Mouse (Mus musculus) midbrain, embryonic 15.5 days (tissue): ENCODE results near the gene Fam81b. TPM values are rescaled to one million over a fixed set of nuclear protein-coding genes. Genes with fewer than 3 reads are reported as not detected.
"Not testable (repeated sequence)": the region's sequence is repeated elsewhere in the genome, so short reads cannot be mapped to it uniquely, and the experiment has no call there.

Experiments used
- ATAC-seq: fragments of 200-750 bp; cut with Nextera tagmentation; replicated peaks from 2 replicates; pipeline ENCODE4 v1.8.0; 2017; ENCODE audit warnings: moderate TSS enrichment
- H3K27ac ChIP-seq: fragments of 300-500 bp; sonication (generic); 2 replicates; pipeline ENCODE4 v1.5.1; 2015; ENCODE audit warnings: mild to moderate bottlenecking, inconsistent platforms
- H3K27me3 ChIP-seq: fragments of 300-500 bp; sonication (generic); replicated peaks from 2 replicates; pipeline ENCODE4 v1.6.1; 2015; ENCODE audit warnings: inconsistent platforms
- H3K36me3 ChIP-seq: fragments of 300-500 bp; sonication (generic); replicated peaks from 2 replicates; pipeline ENCODE4 v1.6.1; 2015; ENCODE audit warnings: inconsistent platforms
- H3K4me1 ChIP-seq: fragments of 300-500 bp; sonication (generic); 2 replicates; pipeline ENCODE4 v1.6.1; 2015; ENCODE audit warnings: inconsistent platforms
- H3K4me2 ChIP-seq: fragments of 300-500 bp; sonication (generic); 2 replicates; pipeline ENCODE4 v1.6.1; 2015; ENCODE audit warnings: inconsistent platforms, mild to moderate bottlenecking, moderate library complexity
- H3K4me3 ChIP-seq: fragments of 300-500 bp; sonication (generic); 2 replicates; pipeline ENCODE4 v1.5.1; 2015; ENCODE audit warnings: mild to moderate bottlenecking, inconsistent platforms
- H3K9ac ChIP-seq: fragments of 300-500 bp; sonication (generic); 2 replicates; pipeline ENCODE4 v1.6.1; 2015; ENCODE audit warnings: mild to moderate bottlenecking, inconsistent platforms
- H3K9me3 ChIP-seq: fragments of 300-500 bp; sonication (generic); 2 replicates; pipeline ENCODE4 v1.6.1; 2016; ENCODE audit warnings: inconsistent platforms
- WGBS: fragments of 180-500 bp; shearing (Covaris S2); methylation state at CpG from one replicate; pipeline ENCODE4 v1.1.7; 2015; ENCODE audit warnings: mixed read lengths; 5-methylcytosine and 5-hydroxymethylcytosine counted together
- polyA plus RNA-seq: library from polyadenylated mRNA; unstranded; fragments of >200 nt; fragmentation: Nextera tagmentation; extraction: Ambion mirVana; gene quantifications from 2 replicates; pipeline ENCODE4 v1.2.1, GENCODE M21; 2015

Fam81b gene
- polyA plus RNA-seq, result 0.25 and 1.00 TPM in 2 replicates

DNA sequence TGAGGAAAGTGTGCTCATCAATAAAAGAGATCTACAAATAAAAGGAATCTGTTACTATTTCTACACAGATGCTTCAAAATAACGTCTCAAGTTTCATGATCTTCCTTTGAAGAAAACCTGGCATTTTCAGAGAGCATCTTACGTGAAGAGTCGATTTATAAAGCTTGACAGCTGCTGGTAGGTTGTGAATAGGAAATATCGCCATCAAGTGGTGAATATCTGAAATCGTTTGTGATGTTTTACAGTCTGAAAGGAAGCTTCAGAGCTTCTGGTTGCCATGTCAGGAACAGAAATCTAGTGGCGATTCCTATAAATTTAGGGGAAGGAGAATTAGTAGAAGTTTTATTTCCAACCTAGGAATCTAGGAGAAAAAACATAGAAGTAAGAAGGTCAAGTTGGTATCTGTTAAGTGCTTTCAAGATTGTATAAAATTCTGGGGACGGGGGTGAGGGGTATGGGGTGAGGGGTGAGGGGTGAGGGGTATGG is at the start of gene Fam81b:
TSS of gene Fam81b (minus strand) at position 436 of the 486 bp plus-strand sequence.
- no peaks in the 10 kb centered on the region for H3K4me1 ChIP-seq
- no peak within 1 kb of the TSS for H3K4me2 ChIP-seq
- H3K9ac ChIP-seq, result no peak within 1 kb of the TSS
- no peak within 1 kb of the TSS for H3K4me3 ChIP-seq
- WGBS, result 48% methylated on average over 7 of the region's 7 CpGs
- no peak within 1 kb of the TSS for H3K27ac ChIP-seq
- ATAC-seq, result no peak
- no peaks in the 10 kb centered on the region for H3K27me3 ChIP-seq
- H3K36me3 ChIP-seq, result no peaks in the 10 kb centered on the region
- no peaks in the 10 kb centered on the region for H3K9me3 ChIP-seq

DNA sequence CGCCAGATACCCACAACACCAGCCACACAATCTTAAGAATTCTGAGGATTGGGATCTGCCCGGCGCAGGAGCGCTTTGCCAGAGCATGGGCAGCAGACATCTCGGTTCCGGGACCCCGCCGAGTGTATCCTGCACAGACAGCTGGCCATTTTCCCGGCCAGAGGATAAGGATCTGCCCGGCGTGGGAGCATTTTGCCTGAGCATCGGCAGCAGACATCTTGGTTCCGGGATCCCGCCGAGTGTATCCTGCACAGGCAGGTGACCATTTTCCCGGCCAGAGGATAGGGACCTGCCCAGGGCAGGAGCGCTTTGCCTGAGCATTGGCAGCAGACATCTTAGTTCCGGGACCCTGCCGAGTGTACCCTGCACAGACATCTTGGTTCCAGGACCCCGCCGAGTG is 41.1 kb upstream of the Fam81b start:
- not testable (repeated sequence) for H3K9me3 ChIP-seq, H3K4me2 ChIP-seq, ATAC-seq, H3K36me3 ChIP-seq, H3K4me3 ChIP-seq, H3K4me1 ChIP-seq, H3K27ac ChIP-seq, H3K27me3 ChIP-seq, H3K9ac ChIP-seq
- 88% methylated on average over 20 of the region's 21 CpGs for WGBS

DNA sequence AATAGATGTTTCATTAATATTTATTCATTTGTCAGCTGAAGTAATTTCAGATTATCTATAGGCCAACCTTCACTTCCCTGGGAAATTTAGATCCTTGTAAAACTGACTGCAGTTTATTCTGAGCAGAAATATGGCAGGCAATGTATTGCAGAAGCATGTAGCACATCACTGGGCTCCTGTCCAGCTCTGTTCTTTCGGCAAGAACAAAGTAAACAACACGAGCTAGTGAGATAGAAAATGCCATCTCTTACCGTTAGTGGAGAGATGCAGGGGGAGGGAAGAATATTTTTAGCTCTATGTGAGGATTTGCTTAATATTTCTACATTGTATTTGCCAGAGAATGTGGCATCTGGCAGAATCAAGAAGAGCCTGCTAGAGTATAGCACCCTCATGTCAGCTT is 13.8 kb upstream of the Fam81b start:
- WGBS, result 65% methylated on average over 3 of the region's 3 CpGs
- no peak overlapping the region for H3K9ac ChIP-seq
- no peak overlapping the region for H3K4me2 ChIP-seq
- no peak overlapping the region for H3K4me3 ChIP-seq
- no peaks in the 10 kb centered on the region for H3K36me3 ChIP-seq
- no peak overlapping the region for H3K27ac ChIP-seq
- no peak for ATAC-seq
- no peaks in the 10 kb centered on the region for H3K27me3 ChIP-seq
- H3K4me1 ChIP-seq, result no peaks in the 10 kb centered on the region
- H3K9me3 ChIP-seq, result no peaks in the 10 kb centered on the region

DNA sequence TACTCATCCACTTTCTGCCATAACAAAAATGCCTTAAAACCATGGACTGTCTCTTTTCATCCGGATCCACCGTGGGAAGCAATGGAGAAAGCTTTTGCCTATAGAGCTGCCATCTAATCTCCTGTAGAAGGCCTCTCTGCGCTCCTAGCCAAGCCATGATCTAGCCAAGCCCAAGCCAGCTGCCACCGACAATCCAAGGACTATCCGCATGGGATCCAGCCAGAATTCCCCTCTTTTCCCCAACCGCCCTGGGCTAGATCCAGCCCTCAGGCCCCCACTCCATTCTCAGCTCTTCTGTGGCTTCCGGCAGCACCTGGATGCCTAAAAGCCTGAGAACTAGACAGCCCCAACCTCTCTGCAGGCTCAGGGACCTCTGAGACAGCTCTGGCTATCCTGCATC is 6.7 kb upstream of the Fam81b start:
- H3K36me3 ChIP-seq, result no peaks in the 10 kb centered on the region
- H3K4me1 ChIP-seq, result no peaks in the 10 kb centered on the region
- no peak overlapping the region for H3K4me3 ChIP-seq
- no peak overlapping the region for H3K27ac ChIP-seq
- no peak overlapping the region for H3K4me2 ChIP-seq
- no peaks in the 10 kb centered on the region for H3K27me3 ChIP-seq
- WGBS, result 91% methylated on average over 7 of the region's 7 CpGs
- H3K9me3 ChIP-seq, result no peaks in the 10 kb centered on the region
- no peak overlapping the region for H3K9ac ChIP-seq
- no peak for ATAC-seq

DNA sequence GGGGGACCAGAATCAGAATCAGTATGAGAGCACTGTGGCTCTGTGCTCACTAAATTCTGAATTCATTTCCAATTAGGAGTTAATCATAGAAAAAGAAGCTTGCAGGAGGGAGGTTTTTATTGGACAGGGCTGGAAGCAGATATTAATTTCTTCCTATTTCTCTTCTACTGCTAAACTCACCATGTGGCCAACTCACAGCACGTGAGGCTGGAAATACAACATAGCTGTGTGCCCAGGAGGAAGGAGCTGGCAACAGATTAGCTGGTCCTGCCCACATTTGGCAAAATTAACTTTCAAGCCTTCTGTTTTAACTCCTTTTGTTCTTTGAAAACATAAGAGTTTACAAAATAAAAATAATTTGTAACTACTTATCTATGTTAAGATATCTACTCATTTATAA is 3.9 kb upstream of the Fam81b start:
- no peak for ATAC-seq
- H3K4me1 ChIP-seq, result no peaks in the 10 kb centered on the region
- no peaks in the 10 kb centered on the region for H3K9me3 ChIP-seq
- H3K36me3 ChIP-seq, result no peaks in the 10 kb centered on the region
- H3K9ac ChIP-seq, result no peak overlapping the region
- H3K4me2 ChIP-seq, result no peak overlapping the region
- 48% methylated on average over 1 of the region's 1 CpGs for WGBS
- no peaks in the 10 kb centered on the region for H3K27me3 ChIP-seq
- no peak overlapping the region for H3K4me3 ChIP-seq
- no peak overlapping the region for H3K27ac ChIP-seq

DNA sequence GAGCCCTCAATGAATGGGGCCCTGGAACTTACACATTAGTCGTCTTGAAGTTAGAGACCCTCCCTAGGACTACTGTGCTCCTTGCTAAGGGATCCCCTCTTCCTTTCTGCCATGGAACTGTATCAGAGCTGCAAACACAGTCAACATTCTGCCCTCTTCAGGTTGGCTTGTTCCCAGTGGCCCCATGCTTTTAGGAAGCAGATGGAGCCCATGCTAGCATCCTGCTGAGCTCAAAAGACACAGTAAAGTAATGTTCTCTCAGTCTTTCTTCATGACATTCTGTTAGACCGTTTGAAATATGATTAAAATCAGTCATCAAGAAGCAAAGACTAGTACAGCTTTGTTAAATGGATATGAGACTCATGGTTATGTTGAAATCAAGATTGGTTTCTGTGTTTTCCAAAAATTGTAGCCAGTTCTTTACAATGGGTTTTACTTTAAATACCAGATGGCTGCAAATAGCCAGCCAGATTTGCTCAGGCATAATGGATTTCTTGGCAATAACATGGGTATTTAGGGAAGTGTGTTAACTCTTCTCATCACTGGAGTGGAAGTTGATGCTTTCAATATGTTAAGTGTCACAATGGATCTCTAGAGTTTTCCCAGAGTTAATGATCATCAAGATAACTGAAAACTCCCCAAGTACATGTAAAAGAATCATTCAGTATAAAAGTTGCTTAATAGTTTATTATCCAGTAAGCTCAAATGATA is 938 bp upstream of the Fam81b start:
- no peak overlapping the region for H3K27ac ChIP-seq
- no peak for ATAC-seq
- 68% methylated on average over 2 of the region's 2 CpGs for WGBS

DNA sequence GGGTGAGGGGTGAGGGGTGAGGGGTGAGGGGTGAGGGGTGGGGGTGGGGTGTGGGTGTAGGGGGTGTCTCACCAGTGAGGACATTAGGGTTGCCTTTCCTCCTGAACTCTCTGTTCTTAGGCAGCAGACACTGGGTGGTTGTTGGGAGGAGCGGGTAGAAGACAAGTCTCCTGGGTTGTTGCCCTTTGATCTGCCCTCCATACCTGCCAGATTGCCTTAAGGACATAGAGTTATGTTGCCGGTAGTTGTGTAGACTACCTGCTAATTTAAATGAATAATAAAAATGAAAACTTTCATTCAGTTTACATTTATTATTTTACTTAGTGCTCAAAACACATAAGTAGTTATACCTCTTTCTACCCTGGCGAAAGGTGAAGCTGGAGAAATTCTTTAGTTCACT is 369 bp upstream of the Fam81b start:
- no peak overlapping the region for H3K9ac ChIP-seq
- H3K27ac ChIP-seq, result no peak overlapping the region
- H3K4me1 ChIP-seq, result no peaks in the 10 kb centered on the region
- H3K4me2 ChIP-seq, result no peak overlapping the region
- ATAC-seq, result no peak
- no peak overlapping the region for H3K4me3 ChIP-seq
- no peaks in the 10 kb centered on the region for H3K36me3 ChIP-seq
- no peaks in the 10 kb centered on the region for H3K9me3 ChIP-seq
- H3K27me3 ChIP-seq, result no peaks in the 10 kb centered on the region
- 86% methylated on average over 3 of the region's 3 CpGs for WGBS

More for the DNA sequence above, 938 bp upstream of the Fam81b start:
- Histone ChIP-seq H3K27me3 (no peaks in the 10 kb centered on the region), H3K4me3 (no peak overlapping the region), H3K4me1 (no peaks in the 10 kb centered on the region), H3K9me3 (no peaks in the 10 kb centered on the region), H3K9ac (no peak overlapping the region), H3K36me3 (no peaks in the 10 kb centered on the region), H3K4me2 (no peak overlapping the region)

DNA sequence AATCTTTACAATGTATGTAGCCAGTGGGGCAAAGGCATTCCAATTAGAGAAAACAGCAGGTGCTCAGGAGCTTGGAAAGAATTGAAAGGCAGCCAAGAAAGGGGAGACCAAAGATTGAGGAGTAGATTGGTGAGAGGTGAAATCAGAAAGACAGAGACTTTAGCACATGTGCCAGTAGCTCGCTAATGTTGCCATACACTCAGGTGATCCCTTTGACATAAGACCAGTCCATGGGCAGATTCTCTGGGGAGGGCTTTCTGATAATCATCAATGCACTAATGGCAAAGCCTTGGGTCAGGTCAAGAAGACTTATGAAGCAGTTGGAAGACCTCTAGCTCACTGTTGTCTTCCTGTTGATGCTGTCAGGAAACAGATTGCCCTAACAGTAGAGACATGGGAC is 671 bp downstream of the Fam81b start:
- H3K4me2 ChIP-seq, result no peak overlapping the region
- no peaks in the 10 kb centered on the region for H3K27me3 ChIP-seq
- no peak overlapping the region for H3K4me3 ChIP-seq
- no peaks in the 10 kb centered on the region for H3K36me3 ChIP-seq
- H3K27ac ChIP-seq, result no peak overlapping the region
- no peak for ATAC-seq
- H3K9me3 ChIP-seq, result no peaks in the 10 kb centered on the region
- 85% methylated on average over 1 of the region's 1 CpGs for WGBS
- no peaks in the 10 kb centered on the region for H3K4me1 ChIP-seq
- H3K9ac ChIP-seq, result no peak overlapping the region

DNA sequence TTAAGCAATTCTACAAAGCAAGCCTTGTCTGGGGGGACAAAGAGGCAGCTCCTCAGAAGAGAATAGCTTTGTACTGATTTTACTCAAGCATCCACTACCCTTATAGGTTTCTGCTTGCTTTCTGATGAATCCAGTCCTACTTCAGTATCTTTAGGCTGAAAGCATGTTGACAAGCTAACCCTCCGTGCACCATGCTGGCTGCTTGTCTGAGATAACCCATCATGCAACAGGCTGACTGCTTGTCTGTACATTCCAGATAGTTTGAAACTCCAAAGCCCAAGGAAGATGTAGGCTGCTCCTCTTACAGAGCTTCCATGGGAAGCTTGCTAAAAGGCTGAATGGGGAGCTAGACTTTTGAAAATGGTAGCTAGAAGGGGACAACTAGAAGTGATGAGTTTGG is 1.7 kb downstream of the Fam81b start:
- WGBS, result 85% methylated on average over 1 of the region's 1 CpGs
- no peaks in the 10 kb centered on the region for H3K4me1 ChIP-seq
- no peak overlapping the region for H3K9ac ChIP-seq
- H3K27ac ChIP-seq, result no peak overlapping the region
- H3K9me3 ChIP-seq, result no peaks in the 10 kb centered on the region
- no peaks in the 10 kb centered on the region for H3K27me3 ChIP-seq
- no peak overlapping the region for H3K4me3 ChIP-seq
- no peak overlapping the region for H3K4me2 ChIP-seq
- no peak for ATAC-seq
- H3K36me3 ChIP-seq, result no peaks in the 10 kb centered on the region

DNA sequence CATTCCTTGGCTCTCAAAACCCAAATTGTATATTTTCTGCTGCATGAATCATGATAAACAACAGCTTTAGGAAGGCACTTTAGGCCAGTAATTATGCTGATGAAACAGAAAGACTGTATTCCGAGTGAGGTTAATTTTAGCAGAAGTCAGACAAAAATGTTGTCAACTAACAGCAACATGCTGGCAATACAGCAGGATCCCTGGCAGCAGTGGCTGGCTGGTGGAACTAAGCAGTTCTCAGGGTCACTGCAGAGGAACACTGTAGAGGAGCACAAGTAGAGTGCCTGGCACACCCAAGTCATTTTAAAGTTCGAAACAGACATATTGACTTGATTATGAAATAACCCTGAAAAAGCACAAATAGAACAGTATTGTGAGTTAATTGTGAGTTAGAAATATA is 2.8 kb downstream of the Fam81b start:
- no peak overlapping the region for H3K9ac ChIP-seq
- ATAC-seq, result no peak
- no peak overlapping the region for H3K4me2 ChIP-seq
- no peaks in the 10 kb centered on the region for H3K27me3 ChIP-seq
- H3K27ac ChIP-seq, result no peak overlapping the region
- H3K4me1 ChIP-seq, result no peaks in the 10 kb centered on the region
- H3K9me3 ChIP-seq, result no peaks in the 10 kb centered on the region
- no peak overlapping the region for H3K4me3 ChIP-seq
- WGBS, result 88% methylated on average over 2 of the region's 2 CpGs
- H3K36me3 ChIP-seq, result no peaks in the 10 kb centered on the region

DNA sequence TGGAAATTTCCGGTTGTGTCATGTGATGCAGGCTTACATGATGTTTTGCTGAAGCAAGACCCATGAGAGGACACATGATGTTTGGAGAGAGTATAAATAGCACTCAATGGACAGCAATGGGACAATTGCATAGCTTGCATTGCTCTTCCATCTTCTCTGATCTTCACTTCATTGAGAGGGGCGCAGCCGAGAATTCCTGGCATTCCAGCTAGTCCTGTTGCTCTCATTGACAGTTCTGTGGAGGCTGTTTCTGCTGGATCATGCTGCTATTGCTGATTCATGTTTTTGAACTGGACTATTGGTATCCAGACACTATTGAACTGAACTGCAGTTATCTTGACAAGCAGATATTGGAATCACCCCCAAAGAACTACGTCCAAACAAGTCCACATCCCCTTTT is 12.8 kb downstream of the Fam81b start:
- Histone ChIP-seq H3K27ac (no peak overlapping the region), H3K4me3 (no peak overlapping the region), H3K9ac (no peak overlapping the region), H3K4me2 (no peak overlapping the region), H3K4me1 (no peaks in the 10 kb centered on the region), H3K36me3 (no peaks in the 10 kb centered on the region), H3K27me3 (no peaks in the 10 kb centered on the region), H3K9me3 (no peaks in the 10 kb centered on the region)
- no peak for ATAC-seq
- WGBS, result 79% methylated on average over 4 of the region's 4 CpGs

DNA sequence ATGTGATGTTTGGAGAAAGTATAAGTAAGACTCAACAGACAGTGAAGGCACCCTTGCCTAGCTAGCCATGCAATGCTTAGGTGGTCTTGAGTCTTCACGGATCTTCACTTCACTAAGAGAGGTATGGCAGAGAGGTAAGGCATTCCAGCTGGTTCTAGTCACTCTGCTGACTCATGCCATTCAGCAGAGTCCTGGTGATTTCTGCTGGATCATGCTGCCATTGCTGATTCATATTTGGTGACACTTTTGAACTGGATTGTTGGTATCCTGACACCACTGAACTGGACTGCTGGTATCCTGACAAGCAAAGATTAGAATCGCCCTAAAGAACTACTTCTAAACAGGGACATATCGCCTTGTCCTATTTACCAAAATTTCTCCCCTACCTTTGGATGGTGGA is 20.3 kb downstream of the Fam81b start:
- Histone ChIP-seq H3K9me3 (no peaks in the 10 kb centered on the region), H3K27ac (no peak overlapping the region), H3K4me2 (no peak overlapping the region), H3K4me1 (no peaks in the 10 kb centered on the region), H3K4me3 (no peak overlapping the region), H3K36me3 (no peaks in the 10 kb centered on the region), H3K9ac (no peak overlapping the region), H3K27me3 (no peaks in the 10 kb centered on the region)
- ATAC-seq, result no peak
- 92% methylated on average over 3 of the region's 3 CpGs for WGBS

DNA sequence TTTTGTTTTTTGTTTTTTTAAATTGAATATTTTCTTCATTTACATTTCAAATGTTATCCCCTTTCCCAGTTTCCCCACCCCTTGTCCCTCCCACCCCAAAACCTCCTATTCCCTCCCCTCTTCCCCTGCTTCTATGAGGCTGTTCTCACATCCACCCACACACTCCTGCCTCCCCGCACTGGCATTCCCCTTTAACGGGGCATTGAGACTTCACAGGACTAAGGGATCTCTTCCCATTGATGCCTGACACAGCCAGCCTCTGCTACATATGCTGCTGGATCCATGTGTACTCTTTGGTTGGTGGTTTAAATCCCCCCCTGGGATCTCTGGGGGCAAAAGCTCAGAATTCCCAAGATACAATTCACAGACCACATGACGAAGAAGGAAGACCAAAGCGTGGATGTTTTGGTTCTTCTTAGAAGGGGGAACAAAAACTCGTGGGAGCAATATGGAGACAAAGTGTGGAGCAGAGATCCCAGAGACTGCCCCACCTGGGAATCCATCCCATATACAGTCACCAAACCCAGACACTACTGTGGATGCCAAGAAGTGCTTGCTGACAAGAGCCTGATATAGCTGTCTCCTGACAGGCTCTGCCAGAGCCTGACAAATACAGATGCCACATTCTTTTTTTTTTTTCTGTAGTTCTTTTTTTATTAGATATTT is 40.4 kb downstream of the Fam81b start:
- Histone ChIP-seq H3K27ac (no peak overlapping the region), H3K9me3 (no peaks in the 10 kb centered on the region), H3K36me3 (no peaks in the 10 kb centered on the region), H3K4me2 (no peak overlapping the region), H3K9ac (no peak overlapping the region), H3K4me1 (no peaks in the 10 kb centered on the region), H3K4me3 (no peak overlapping the region), H3K27me3 (no peaks in the 10 kb centered on the region)
- WGBS, result 79% methylated on average over 5 of the region's 5 CpGs
- no peak for ATAC-seq
